Mouse (Mus musculus): Measurements from ENCODE around the gene Gzme.
"Not testable (repeated sequence)": the region's sequence is repeated elsewhere in the genome, so short reads cannot be mapped to it uniquely, and the experiment has no call there.

Gzme gene

DNA sequence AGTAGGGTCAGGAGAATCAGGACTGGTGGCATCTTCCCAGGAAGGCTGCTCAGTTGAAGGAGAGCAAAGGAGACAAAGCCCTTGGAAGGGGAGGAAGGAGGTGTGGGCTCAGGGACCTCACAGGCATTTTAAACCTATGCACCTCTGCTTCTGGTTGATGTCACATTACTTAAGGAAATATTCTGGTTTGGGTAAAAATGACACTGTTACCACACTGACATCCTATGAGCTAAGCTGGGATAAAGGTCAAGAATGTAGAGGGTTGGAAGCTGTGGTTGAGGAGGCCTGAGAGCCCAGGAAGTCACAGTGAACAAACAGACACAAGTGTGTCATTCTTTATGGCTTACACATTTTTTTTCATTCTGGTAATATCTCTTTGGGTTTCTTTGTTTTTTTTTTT, at the start of gene Gzme:
Gene Gzme (minus strand): TSS at position 101 of the 400 bp plus-strand sequence.
- DNase-seq (ENCODE audit: low read depth, low spot score), result no peak

DNA sequence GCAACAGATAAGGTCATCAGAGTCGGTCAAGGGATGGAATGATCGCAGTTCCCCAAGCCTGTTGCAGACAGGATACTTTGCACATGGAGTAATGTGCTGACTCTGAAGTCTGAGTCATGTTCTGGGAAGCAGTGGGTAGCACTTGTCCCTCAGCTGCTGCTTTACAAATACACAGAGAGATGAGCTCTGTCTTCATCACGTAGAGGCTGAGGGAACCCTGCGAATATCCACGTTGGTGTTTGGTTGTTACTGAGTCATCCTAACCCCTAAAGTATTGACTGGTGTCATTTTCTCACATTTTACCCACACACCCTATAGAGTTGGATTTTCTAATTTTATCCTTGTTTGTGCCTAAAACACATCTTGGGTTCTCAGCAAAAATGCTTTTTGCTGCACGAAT, 47.6 kb upstream of the Gzme start:
- no peak for DNase-seq (ENCODE audit: low read depth, low spot score)

DNA sequence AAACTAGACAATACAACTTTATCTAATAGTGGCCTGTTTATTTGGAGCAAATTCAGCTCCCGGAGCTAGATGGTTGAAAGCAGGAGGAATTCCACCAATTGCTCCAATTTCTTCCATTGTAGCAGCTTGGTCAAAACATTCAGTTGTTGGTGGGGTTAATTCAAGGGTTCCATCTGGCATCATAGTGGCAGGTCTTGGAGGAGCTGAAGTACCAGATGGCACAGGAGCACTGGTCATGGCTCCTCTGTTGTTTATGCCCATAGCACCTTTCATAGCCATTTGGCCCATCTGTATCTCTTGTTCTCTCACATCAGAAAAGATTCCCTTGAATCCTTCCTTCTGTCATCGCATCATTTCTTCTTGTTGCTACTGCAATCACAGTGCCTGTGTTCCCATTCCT, 41.7 kb upstream of the Gzme start:
- no peak for DNase-seq (ENCODE audit: low read depth, low spot score)

DNA sequence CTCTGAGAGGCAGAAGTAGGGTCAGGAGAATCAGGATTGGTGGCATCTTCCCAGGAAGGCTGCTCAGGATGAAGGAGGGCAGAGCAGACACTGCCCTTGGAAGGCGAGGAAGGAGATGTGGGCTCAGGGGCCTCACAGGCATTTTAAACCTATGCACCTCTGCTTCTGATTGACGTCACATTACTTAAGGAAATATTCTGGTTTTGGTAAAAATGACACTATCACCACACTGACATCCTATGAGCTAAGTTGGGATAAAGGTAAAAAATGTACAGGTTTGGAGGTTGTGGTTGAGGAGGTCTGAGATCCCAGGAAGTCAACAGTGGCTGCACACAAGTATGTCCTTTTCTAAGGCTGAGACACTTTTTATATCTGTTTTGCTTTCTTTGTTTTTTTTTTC, 39.1 kb upstream of the Gzme start, which contains the start of gene Gzmg:
Gene Gzmg (minus strand): TSS at position 101 of the 400 bp plus-strand sequence.
- not testable (repeated sequence) for DNase-seq (ENCODE audit: low read depth, low spot score)

DNA sequence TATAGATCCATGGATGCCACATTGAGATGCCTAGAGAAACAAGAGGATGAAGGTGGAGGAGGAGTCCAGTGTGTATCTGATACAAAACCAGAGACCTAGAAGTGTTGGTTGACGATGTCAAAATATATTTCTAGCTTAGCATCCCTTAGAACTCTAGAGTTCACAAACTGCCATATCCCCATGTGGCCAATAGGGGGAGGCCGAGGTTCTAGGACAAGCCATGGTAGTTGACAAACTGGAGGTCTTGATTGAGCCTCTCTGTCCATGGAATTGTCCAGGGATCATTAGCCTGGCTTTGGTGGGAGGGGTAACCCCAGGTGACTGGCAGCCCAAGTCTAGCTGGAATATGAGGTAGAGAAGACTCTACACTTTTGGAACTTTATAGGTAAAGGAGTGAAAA, 34.9 kb upstream of the Gzme start:
- DNase-seq (ENCODE audit: low read depth, low spot score), result no peak

DNA sequence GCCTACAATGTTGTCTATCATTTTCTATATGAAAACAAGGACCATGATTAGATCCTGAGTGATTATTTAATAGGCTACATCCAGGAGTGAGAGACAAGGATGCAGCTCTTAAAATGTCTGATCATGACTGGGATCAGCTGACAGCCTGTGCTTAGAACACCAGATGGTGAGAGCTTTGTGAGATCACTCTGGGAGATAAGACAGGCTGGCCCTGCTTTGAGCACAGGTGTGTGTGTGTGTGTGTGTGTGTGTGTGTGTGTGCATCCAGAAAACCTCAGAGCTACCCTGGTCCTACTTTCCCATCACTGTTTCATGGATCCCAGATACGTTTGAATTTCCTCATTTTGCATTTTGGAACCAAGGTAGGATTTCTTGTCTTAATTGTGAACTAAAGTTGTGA, 13.2 kb upstream of the Gzme start:
- not testable (repeated sequence) for DNase-seq (ENCODE audit: low read depth, low spot score)

DNA sequence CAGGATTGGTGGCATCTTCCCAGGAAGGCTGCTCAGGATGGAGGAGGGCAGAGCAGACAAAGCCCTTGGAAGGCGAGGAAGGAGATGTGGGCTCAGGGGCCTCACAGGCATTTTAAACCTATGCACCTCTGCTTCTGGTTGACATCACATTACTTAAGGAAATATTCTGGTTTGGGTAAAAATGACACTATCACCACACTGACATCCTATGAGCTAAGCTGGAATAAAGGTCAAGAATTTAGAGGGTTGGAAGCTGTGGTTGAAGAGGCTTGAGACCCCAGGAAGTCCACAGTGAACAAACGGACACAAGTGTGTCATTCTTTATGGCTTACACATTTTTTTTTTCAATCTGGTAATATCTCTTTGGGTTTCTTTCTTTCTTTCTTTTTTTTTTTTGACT, 12.1 kb upstream of the Gzme start, which contains the start of gene Gzmd:
Gene Gzmd (minus strand): TSS at position 101 of the 400 bp plus-strand sequence.
- DNase-seq (ENCODE audit: low read depth, low spot score), result not testable (repeated sequence)

DNA sequence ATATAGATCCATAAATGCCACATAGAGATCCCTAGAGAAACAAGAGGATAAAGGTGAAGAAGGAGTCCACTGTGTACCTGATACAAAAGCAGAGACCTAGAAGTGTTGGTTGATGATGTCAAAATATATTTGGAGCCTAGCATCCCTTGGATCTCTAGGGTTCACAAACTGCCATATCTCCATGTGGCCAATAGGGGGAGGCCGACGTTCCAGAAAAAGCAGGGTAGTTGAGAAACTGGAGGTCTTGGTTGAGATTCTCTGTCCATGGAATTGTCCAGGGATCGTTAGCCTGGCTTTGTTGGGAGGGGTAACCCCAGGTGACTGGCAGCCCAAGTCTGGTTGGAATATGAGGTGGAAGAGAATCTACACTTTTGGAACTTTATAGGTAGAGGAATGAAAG, 7.9 kb upstream of the Gzme start:
- DNase-seq (ENCODE audit: low read depth, low spot score), result no peak

DNA sequence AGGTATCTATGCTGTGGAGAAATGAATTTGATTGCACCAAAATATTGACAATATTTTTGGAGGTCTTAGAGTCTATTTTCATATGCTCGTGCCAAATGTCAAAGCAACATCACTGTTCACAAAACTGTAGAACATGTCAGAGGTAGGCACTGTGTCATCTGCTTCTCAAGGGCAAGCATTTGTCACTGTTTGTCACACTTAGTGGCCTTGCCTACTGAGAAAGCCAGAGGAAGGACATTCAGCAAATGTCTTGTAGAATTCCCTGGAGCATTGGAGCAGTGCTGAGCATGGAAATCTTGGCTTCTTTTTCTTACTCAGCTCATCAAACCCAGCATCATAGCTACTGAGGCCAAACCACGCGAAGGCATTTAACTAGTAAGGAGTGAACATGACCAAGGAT, 3.1 kb upstream of the Gzme start:
- no peak for DNase-seq (ENCODE audit: low read depth, low spot score)

DNA sequence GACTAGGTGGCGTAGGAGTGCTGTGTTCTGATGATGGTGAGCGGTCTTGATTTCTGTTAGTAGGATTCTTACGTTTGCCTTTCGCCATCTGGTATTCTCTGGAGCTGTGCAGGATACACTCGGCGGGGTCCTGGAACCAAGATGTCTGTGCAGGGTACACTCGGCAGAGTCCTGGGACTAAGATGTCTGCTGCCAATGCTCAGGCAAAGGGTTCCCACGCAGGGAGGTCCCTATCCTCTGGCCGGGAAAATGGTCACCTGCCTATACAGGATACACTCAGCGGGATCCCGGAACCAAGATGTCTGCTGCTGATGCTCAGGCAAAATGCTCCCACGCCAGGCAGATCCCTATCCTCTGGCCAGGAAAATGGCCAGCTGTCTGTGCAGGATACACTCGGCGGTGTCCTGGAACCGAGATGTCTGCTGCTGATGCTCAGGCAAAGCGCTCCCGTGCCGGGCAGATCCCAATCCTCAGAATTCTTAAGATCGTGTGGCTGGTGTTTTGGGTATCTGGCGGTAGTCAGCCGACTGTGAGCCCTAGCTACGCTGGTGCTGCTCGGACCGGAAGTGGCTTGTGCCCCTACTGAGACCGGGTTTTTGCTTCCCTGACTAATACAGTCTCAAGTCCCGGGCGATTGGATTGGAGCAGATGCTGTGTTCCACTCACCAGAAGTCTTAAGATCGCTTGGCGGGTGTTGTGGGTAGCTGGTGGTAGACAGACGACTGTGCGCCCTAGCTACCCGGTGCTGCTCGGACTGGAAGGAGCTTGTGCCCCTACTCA, 4.7 kb downstream of the Gzme start:
- DNase-seq (ENCODE audit: low read depth, low spot score), result not testable (repeated sequence)

DNA sequence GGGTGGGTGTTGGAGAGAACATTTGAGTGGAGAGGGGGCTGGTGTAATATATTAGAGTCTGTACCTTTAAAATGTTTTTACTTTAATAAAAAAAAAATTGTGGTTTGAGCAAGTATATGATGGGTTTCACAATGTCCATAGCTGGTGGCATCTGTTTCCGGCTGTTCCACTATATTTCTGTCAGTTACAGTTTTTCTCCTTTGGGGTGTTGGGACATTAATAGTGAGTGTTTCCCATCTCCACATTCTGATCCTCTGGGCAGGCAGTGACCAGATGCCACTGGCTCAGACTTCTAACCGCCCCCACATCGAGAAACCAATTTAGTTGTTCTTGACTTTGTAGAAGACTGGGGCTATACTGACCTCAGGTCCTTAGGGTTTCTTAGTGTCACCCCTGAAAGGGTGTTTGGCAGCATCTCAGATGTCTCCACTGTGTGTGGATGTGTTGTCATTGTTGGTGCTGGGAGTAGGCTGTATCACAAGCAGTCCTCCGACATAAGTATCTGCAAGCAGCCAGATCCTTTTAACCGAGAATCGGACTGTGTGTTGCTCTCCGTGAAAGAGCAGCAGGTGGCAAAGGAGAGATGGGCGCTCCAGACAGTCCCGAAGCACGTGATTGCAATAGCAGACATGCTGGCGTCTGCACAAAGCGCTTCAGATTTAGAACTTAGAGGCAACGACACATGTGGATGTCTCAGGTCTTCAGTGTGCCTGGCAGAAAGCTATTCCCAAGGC, 14.8 kb downstream of the Gzme start:
- DNase-seq (ENCODE audit: low read depth, low spot score), result no peak

DNA sequence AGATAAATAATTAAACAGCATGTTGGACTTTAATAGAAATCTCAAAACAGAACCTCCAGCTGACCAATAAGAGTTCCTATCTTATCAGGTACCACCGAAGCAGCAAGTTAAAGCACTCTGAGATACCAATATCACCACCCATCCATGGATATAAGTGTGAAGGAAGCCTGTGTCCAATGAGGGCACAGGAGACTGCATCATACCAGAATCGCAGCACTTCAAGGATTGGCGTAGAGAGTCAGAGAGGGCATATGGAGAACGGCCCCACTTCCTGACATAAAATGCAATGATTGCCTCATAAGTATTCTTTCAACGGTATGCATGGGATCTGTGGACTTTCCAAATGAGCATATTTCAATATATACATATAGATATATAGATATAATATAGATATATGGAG, 15.4 kb downstream of the Gzme start:
- no peak for DNase-seq (ENCODE audit: low read depth, low spot score)

DNA sequence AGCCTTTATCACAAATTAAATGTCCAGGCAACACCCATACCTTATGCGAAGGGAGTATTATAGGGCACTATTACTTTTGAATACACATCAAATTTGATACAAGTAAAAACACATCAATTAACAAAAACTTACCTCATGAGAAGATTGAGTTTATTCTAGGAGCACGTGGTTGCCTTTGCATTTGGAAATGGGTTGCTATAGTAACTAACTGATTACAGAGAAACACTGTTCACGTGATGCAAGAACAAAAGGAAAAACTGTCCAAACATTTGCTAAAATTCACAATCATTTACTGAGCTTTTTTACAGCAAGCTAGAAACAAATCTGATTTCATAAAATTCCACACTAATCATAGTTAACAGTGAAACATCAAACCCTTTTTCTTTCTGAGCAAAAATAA, 17.0 kb downstream of the Gzme start:
- peak; percentile 10 for DNase-seq (ENCODE audit: low read depth, low spot score)

DNA sequence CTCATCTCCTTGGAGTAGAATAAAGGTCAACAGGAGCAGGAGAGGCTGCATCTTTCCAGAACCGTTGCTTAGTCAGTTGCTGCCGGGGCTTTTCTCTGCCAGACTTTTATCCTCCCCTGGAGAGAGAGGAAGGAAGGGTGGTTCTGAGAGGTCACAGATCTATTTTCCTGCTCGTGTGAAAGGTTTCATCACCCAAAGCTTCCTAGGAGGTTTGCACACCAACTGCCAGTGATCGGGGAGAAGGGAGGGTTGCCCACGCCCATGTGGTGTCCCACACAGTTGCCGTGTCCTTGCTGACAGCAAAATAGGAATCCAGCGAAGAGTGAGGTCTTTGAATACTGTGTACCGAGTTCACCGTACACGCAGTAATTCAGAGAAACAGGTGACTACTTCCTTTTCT, 18.0 kb downstream of the Gzme start, which contains the start of gene Ctsg:
Gene Ctsg (minus strand): TSS at position 189 of the 400 bp plus-strand sequence.
- no peak for DNase-seq (ENCODE audit: low read depth, low spot score)

DNA sequence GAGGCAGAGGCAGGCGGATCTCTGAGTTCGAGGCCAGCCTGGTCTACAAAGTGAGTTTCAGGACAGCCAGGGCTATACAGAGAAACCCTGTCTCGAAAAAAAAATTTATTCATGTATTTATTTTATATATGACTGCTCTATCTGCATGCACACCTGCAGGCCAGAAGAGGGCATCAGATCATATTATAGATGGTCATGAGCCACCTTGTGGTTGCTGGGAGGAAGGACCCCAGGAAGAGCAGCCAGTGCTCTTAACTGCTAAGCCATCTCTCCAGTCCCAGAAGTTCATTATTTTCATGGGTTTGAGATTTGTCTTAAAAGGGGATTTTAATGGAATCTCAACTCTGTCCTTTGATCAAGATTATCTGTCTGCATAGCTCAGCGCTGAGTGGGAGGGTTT, 21.5 kb downstream of the Gzme start:
- DNase-seq (ENCODE audit: low read depth, low spot score), result no peak

DNA sequence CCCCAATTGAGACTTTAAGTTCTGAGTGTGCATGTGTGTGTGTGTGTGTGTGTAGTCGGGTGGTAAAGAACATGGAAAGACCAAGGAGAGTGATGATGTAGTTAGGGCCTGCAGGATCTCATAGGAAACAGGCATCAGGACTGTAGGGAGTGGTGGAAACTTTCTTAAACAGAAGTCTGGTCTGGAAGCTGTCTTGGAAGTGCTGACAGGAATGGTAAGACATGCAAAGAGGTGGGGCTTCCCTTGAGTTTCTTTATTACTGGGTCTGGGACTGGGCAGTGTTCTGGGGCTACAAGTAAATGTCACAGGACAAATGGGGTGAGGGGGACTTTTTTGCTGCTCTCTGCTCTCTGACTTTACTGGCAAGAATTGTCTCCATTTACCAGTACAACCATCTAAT, 22.8 kb downstream of the Gzme start:
- DNase-seq (ENCODE audit: low read depth, low spot score), result no peak

DNA sequence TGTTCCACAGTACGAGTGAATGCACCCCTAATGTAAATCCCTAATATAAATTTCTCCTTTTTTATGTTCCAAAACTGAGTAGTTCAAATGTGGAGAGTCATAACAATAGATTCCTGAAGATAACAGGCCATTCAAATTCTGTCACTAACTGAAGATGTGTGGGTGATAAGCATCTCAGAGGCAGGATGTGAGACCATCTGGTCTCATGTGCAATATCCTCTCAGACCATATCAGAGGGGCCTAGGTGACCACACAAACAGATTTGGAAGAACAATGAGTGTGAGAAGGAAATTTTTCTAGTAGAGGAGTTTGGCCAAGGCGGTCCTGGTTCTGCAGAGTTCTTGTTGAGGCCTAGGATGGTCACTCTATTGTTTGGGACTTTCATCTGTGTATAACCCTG, 27.1 kb downstream of the Gzme start:
- DNase-seq (ENCODE audit: low read depth, low spot score), result no peak

DNA sequence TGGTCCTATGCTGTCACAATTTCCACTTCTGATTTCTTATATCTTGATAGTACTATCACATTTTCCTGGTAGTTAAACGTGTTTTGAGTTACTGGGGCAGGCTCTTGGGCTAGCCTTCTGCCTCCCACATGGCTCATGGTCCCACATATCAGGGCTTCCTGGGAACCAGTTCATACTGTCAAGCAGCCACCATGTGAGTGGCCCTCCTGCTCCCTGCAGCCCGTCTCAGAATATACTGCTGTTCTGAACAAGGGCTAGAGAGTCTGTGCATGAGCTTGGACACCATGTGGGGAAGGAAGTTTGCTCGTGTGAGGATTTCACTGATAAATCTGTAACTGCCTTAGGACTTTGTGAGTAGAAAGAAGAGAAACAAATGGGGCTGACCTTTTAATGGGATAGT, 33.7 kb downstream of the Gzme start:
- no peak for DNase-seq (ENCODE audit: low read depth, low spot score)

DNA sequence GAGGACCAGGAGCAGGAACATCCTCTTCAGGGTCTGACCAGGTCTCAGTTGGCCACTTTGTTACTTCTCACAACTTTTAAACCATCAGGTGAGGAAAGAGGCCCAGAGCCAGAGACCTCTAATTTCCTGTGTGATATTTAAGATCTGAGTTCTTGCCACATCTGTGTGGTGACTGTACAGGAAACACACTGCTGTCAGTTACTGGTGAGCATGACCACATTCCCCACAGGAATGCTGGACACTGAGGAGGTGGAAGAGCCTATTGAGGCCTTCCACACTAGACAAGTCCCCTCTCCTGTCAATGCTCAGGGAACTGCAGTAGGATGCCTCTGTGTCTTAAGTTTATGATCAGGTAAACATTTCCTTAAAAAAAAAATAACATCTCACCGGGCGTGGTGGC, 35.3 kb downstream of the Gzme start, which contains the start of gene Mcpt8:
Gene Mcpt8 (minus strand): TSS at position 107 of the 400 bp plus-strand sequence.
- DNase-seq (ENCODE audit: low read depth, low spot score), result no peak

DNA sequence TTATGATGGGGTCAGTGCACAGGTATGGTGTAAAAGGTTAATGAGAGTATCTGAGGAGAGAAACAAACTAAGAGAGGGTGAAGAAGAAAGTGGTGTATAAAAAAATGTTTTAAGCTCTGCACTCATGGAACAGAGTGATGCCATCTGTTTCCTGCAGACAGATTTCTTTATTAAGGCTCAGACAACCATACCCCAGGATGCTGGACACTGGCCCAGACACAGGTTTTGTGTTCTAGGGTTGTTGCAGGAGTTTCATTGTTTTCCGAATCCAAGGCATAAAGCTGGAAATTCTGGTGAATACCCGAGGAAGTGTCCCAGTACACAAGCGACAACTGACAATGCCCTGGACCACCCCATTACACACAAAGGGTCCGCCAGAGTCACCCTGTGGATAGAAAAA, 38.4 kb downstream of the Gzme start:
- no peak for DNase-seq (ENCODE audit: low read depth, low spot score)
